Mouse (Mus musculus) small intestine, adult 2 months (tissue): ENCODE results near the gene Asf1b.

ENCODE experiments used
- CTCF ChIP-seq: fragments of 200-500 bp; IDR thresholded peaks from 2 replicates; pipeline ENCODE4 v1.5.1; 2012; ENCODE audit warnings: low read depth, mild to moderate bottlenecking, control low read depth, inconsistent platforms, low read length, moderate library complexity, mixed read lengths; ENCODE audit not compliant: insufficient replicate concordance, insufficient read length; ENCODE audit errors: extremely low read depth
- POLR2A ChIP-seq: fragments of 200-500 bp; IDR thresholded peaks from 2 replicates; pipeline ENCODE4 v1.6.1; 2012; ENCODE audit warnings: low read depth, mild to moderate bottlenecking, control low read depth, inconsistent platforms, low read length, moderate library complexity

DNA sequence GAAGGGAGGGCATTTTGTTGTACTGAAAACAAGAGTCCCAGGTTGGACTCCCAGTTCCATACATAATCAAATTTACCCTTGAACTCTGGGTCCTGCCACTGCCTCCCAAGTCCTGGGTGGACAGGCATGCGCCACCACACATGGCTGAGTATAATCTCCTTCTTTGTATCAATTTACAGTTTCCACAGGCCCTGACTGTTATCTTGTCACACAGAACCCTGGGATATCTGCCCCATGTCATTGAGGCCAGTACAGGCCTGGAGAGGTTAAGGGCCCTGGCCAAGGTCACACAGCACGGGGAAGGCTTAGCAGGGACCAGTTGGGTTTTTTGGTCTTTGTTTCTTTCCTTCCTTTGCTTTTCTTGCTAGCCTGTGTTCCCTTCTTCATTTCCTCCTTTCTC lies 37.2 kb downstream of the Asf1b start:
- TF ChIP-seq CTCF (no peak), POLR2A (no peak)
